Mouse (Mus musculus) monocyte, adult 5-6 weeks (primary cell): ENCODE measurements around the gene Cyp24a1. TPM values are rescaled to one million over a fixed set of nuclear protein-coding genes. Genes with fewer than 3 reads are reported as not detected.

Experiments used
- ATAC-seq: fragments of 153-309, 156-312 bp; replicated peaks from 2 replicates; pipeline ENCODE4 v1.8.0; 2017; ENCODE audit warnings: mild to moderate bottlenecking; ENCODE audit not compliant: low TSS enrichment, insufficient number of reproducible peaks, severe bottlenecking, poor library complexity, low FRiP score
- total RNA-seq: library from RNA; stranded (forward); fragments of 200-1000, 200-491, 200-594 nt; gene quantifications from 3 replicates; pipeline ENCODE4 v1.2.3, GENCODE M21; 2017

Gene Cyp24a1
- total RNA-seq, 1 experiment from 2014 or later, result not detected

GRCm38 (mm10) chr2:170503343-170503742, 6.4 kb upstream of the Cyp24a1 start:
- no peak for ATAC-seq

- ATAC-seq, result no peak
Observed at GRCm38 (mm10) chr2:170498011-170498410, 1.1 kb upstream of the Cyp24a1 start.

GRCm38 (mm10) chr2:170496154-170496930, 603 bp downstream of the Cyp24a1 start, which contains the start of gene Pfdn4:
TSS of gene Pfdn4 (plus strand) at chr2:170496428.
- ATAC-seq, result no peak

GRCm38 (mm10) chr2:170494784-170495710, 1.9 kb downstream of the Cyp24a1 start:
- no peak for ATAC-seq

GRCm38 (mm10) chr2:170487890-170488502, 8.9 kb downstream of the Cyp24a1 start:
- no peak for ATAC-seq

- no peak for ATAC-seq
Observed at GRCm38 (mm10) chr2:170487202-170487601, 9.7 kb downstream of the Cyp24a1 start.

- ATAC-seq, result no peak
Observed at GRCm38 (mm10) chr2:170483914-170484313, 13.0 kb downstream of the Cyp24a1 start.

- ATAC-seq, result no peak
Observed at GRCm38 (mm10) chr2:170482019-170482540, 14.9 kb downstream of the Cyp24a1 start.

- no peak for ATAC-seq
Observed at GRCm38 (mm10) chr2:170476643-170477042, 20.3 kb downstream of the Cyp24a1 start.

- no peak for ATAC-seq
Observed at GRCm38 (mm10) chr2:170476215-170476614, 20.7 kb downstream of the Cyp24a1 start.

GRCm38 (mm10) chr2:170475164-170475563, 21.8 kb downstream of the Cyp24a1 start:
- ATAC-seq, result no peak

- ATAC-seq, result no peak
Observed at GRCm38 (mm10) chr2:170474125-170474524, 22.8 kb downstream of the Cyp24a1 start.

GRCm38 (mm10) chr2:170470591-170470990, 26.4 kb downstream of the Cyp24a1 start:
- ATAC-seq, result no peak

- ATAC-seq, result no peak
Observed at GRCm38 (mm10) chr2:170469616-170470308, 27.2 kb downstream of the Cyp24a1 start.

- no peak for ATAC-seq
Observed at GRCm38 (mm10) chr2:170468009-170468408, 28.9 kb downstream of the Cyp24a1 start.

GRCm38 (mm10) chr2:170464817-170465216, 32.1 kb downstream of the Cyp24a1 start:
- no peak for ATAC-seq

- ATAC-seq, result no peak
Observed at GRCm38 (mm10) chr2:170461652-170462051, 35.3 kb downstream of the Cyp24a1 start.

- no peak for ATAC-seq
Observed at GRCm38 (mm10) chr2:170459805-170460204, 37.1 kb downstream of the Cyp24a1 start.
